Mouse (Mus musculus): Measurements from ENCODE around the gene Plk5.

The Plk5 gene

GRCm38 (mm10) chr10:80357994-80358639, 1.9 kb downstream of the Plk5 start:
- DNase-seq (ENCODE audit: low read depth), result no peak

GRCm38 (mm10) chr10:80363734-80364133, 7.5 kb downstream of the Plk5 start:
- no peak for DNase-seq (ENCODE audit: low read depth)

- DNase-seq (ENCODE audit: low read depth), result no peak
Observed at GRCm38 (mm10) chr10:80365736-80366135, 9.5 kb downstream of the Plk5 start.

GRCm38 (mm10) chr10:80367954-80368353, 11.7 kb downstream of the Plk5 start:
- peak; percentile 42 for DNase-seq (ENCODE audit: low read depth)

GRCm38 (mm10) chr10:80368392-80368791, 12.1 kb downstream of the Plk5 start:
- DNase-seq (ENCODE audit: low read depth), result no peak

- DNase-seq (ENCODE audit: low read depth), result peak; percentile 58
Observed at GRCm38 (mm10) chr10:80369995-80370747, 13.9 kb downstream of the Plk5 start.

- peak; percentile 82 for DNase-seq (ENCODE audit: low read depth)
Observed at GRCm38 (mm10) chr10:80371411-80371966, 15.2 kb downstream of the Plk5 start.

- DNase-seq (ENCODE audit: low read depth), result no peak
Observed at GRCm38 (mm10) chr10:80371983-80372382, 15.7 kb downstream of the Plk5 start.

GRCm38 (mm10) chr10:80372706-80373105, 16.4 kb downstream of the Plk5 start:
- no peak for DNase-seq (ENCODE audit: low read depth)

GRCm38 (mm10) chr10:80374063-80374462, 17.8 kb downstream of the Plk5 start:
- DNase-seq (ENCODE audit: low read depth), result peak; percentile 81

- DNase-seq (ENCODE audit: low read depth), result peak; percentile 97
Observed at GRCm38 (mm10) chr10:80376160-80376559, 19.9 kb downstream of the Plk5 start.

- peak; percentile 66 for DNase-seq (ENCODE audit: low read depth)
Observed at GRCm38 (mm10) chr10:80377716-80378115, 21.5 kb downstream of the Plk5 start.

- DNase-seq (ENCODE audit: low read depth), result no peak
Observed at GRCm38 (mm10) chr10:80382641-80383365, 26.5 kb downstream of the Plk5 start.

GRCm38 (mm10) chr10:80383431-80383830, 27.2 kb downstream of the Plk5 start:
- DNase-seq (ENCODE audit: low read depth), result no peak

- no peak for DNase-seq (ENCODE audit: low read depth)
Observed at GRCm38 (mm10) chr10:80384115-80384639, 27.9 kb downstream of the Plk5 start.

GRCm38 (mm10) chr10:80384709-80385108, 28.4 kb downstream of the Plk5 start:
- no peak for DNase-seq (ENCODE audit: low read depth)

GRCm38 (mm10) chr10:80385310-80385709, 29.1 kb downstream of the Plk5 start:
- DNase-seq (ENCODE audit: low read depth), result no peak

- DNase-seq (ENCODE audit: low read depth), result no peak
Observed at GRCm38 (mm10) chr10:80385811-80386734, 29.8 kb downstream of the Plk5 start.

GRCm38 (mm10) chr10:80386735-80387471, 30.6 kb downstream of the Plk5 start:
- DNase-seq (ENCODE audit: low read depth), result no peak

GRCm38 (mm10) chr10:80387522-80387959, 31.3 kb downstream of the Plk5 start, which contains the start of gene Mex3d:
Mex3d (minus strand) TSS chr10:80387659.
- peak; percentile 93 for DNase-seq (ENCODE audit: low read depth)
